Mouse (Mus musculus) erythroblast, adult 5-6 weeks (primary cell): ENCODE data around the gene Gpr31b. TPM values are rescaled to one million over a fixed set of nuclear protein-coding genes. Genes with fewer than 3 reads are reported as not detected.
"Not testable (repeated sequence)": the region's sequence is repeated elsewhere in the genome, so short reads cannot be mapped to it uniquely, and the experiment has no call there.

Experiments
- ATAC-seq: replicated peaks from 2 replicates; pipeline ENCODE4 v1.8.0; 2016; ENCODE audit warnings: moderate number of reproducible peaks, mild to moderate bottlenecking, moderate TSS enrichment, inconsistent platforms; ENCODE audit not compliant: poor library complexity, low FRiP score, severe bottlenecking
- total RNA-seq, 2 experiments: library from RNA; stranded (forward) in 1 of 2; stranded (reverse) in 1 of 2; fragments of 150-400 nt in 1 of 2; fragments of 200-764, 138-1000 nt in 1 of 2; gene quantifications; 2 replicates each; pipeline versions ENCODE4 v1.2.3 to v1.2.4; 2015 to 2017; ENCODE audit warnings: low replicate concordance in 2 of 2

Gpr31b gene
- total RNA-seq (2015; ENCODE audit: low replicate concordance): 1.0 TPM in 1 of 2 replicates, not detected in the other
- not detected in 2 replicates for total RNA-seq (2017; ENCODE audit: low replicate concordance)

DNA sequence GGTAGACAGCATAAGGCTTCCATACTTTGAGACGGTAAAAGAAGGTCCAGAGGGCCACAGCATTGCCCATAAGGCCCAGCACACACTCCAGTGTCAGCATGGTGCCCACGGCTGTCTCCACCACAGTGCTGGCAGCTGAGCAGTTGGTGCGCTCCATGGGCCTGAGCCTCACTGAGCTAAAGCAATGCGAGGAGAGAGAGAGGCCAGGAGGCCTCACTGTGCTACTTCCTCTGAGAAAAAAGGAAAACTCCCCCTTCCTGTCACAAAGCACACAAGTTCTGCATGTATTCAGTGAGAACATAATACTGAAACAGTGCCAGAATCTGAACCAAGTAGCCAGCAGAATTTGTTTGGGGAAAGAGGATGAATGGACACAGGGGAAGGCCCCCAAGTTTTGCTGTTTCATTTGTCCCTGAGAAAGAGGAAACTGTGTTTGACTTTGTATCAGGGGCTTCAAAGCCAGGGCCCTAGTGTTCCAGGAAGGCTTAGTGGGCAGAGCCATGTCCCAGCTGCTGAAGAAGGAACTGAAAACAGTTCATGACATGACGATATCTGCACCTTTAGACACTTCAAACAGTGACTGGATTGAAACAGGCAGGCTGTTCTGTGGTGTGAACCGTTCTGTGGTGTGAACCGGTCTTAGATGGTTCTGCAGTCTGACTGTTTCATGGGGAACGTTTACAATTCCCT, at the start of gene Gpr31b:
TSS of gene Gpr31b (minus strand) at position 173 of the 690 bp plus-strand sequence.
- ATAC-seq: not testable (repeated sequence)

DNA sequence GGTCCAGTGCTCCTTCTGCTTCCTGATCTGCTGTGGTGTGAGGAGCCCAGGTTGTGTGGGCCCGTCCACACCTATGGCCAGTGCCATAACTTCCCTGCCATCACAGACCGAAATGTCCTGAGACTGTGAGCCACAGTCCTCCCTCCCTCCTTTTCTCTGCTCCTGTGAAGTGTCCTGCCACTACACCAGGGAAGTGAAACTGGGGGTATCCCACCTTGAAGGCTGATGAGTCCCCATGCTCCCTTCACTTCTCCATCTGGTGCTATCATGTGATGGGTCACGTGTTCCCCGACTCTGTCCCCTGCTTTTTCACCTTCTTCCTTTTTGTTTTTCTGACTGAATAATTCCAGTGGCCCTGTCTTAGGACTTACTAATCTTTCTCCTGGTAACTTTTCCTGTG, 40.9 kb upstream of the Gpr31b start:
- not testable (repeated sequence) for ATAC-seq

DNA sequence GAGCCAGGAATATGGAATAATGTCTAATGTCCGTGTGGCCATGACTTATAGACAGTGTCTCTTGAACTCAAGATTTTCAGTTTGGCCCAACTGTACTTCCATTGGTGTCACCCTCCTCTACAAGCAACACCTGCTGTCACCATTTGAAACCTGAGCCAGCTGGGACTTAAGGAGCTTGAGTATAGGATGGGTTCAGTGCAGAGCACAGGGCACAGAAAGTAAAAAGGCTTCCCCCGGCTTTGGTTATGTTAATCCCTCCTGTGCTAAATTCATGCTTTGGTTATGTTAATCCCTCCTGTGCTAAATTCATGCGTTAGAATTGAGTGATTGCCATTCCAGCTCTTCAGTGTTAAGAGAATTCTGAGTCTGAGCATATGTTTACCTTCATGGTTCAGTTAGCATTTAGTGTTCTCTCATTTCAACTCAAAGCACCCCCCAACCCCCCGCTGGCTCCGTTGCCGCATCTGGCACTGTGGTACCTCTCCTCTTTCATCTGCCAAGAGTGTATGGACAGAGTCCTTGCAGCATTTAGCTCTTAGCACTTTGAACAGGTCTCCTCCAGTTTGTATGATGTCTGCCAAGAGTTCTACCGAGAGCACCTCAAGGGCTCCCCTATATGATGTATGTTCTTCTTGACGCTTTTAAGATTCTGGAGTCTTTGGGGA, 40.1 kb upstream of the Gpr31b start:
- ATAC-seq: not testable (repeated sequence)

GRCm38 (mm10) chr17:13091510-13091909, 39.4 kb upstream of the Gpr31b start:
- ATAC-seq: not testable (repeated sequence)

DNA sequence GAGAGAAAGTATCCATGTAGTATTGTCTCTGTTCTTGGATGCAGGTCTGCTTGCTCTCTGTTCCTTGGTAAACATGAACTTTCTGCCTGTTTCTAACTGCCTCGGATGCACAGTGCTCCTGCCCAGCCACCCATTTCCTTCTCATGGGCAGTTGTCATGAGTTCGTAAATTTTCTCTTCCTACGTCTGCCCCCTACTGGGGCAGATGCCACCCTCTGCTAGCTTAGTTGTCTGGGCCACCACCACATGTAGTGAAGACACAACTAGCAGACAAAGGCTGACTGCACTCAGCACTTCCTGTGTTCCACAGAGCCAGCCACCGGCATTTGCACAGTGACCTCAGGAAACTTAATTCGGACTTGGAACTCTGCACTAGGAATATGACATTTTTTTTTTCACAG, 17.1 kb upstream of the Gpr31b start:
- ATAC-seq: not testable (repeated sequence)

- not testable (repeated sequence) for ATAC-seq
Measured at GRCm38 (mm10) chr17:13067864-13068385, 15.8 kb upstream of the Gpr31b start.

DNA sequence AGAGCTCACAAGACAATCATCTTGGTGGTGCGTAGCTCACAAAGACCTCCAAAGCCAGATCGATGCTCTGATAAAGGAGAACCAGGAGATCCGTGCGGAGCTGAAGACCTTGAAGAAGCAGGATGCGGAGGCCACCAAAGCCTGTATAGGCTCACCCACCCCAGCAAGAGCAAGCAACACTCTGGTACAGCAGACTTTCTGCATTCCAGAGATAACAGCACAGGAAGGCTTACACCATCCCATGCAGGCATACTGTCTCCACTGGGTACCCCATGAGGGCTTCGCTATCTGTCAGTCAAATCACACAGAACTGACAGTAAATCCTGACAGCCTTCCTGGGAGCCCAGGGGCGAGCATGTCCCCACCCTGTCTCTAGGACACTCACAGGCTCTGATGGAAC, 10.8 kb upstream of the Gpr31b start:
- not testable (repeated sequence) for ATAC-seq

DNA sequence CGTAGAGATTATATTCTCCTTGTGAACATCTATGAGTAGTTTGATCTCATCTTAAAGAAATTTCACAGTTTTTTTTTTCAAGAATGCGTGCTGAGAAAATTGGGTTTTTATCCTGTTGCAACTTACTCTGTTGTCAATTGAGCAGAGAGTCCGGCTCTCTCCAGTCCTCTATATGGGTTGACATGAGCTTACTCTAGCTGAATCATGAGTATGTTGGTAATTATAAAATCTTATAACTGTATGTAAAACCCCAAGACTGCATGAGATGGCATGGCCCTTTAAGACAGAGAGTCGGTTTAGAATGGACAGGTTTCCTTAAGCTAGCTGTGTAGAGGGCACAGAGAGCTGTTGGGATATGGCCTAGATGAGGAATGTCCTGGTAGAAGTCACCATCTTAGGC, 8.7 kb upstream of the Gpr31b start, which contains the start of gene Tcp10b:
TSS of gene Tcp10b (plus strand) at position 301 of the 400 bp plus-strand sequence.
- not testable (repeated sequence) for ATAC-seq

GRCm38 (mm10) chr17:13043846-13044673, 8.0 kb downstream of the Gpr31b start:
- peak; percentile 64; the same call in 1 of the 2 replicates for ATAC-seq

GRCm38 (mm10) chr17:13036627-13037192, 15.4 kb downstream of the Gpr31b start:
- not testable (repeated sequence) for ATAC-seq

GRCm38 (mm10) chr17:13013316-13013715, 38.8 kb downstream of the Gpr31b start:
- no peak for ATAC-seq

DNA sequence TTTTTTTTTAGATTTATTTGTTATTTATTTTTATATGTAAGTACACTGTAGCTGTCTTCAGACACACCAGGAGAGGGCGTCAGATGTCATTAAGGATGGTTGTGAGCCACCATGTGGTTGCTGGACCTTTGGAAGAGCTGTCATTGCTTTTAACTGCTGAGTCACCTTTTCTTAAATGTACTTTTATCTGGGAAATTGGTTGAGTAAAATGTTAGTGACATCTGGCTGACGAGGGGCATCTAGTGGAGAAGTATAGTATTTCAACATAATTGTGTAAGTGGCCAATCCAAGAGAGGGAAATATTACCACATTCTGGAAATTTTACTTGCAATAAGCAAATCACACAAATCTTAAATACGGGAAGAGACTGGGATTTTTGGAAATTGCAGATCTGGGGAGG, 42.2 kb downstream of the Gpr31b start:
- ATAC-seq: peak; percentile 68

- ATAC-seq: 0 out of 2 replicates have a peak, but pooled peaks have one; percentile 31
Measured at GRCm38 (mm10) chr17:13008528-13008927, 43.6 kb downstream of the Gpr31b start.

DNA sequence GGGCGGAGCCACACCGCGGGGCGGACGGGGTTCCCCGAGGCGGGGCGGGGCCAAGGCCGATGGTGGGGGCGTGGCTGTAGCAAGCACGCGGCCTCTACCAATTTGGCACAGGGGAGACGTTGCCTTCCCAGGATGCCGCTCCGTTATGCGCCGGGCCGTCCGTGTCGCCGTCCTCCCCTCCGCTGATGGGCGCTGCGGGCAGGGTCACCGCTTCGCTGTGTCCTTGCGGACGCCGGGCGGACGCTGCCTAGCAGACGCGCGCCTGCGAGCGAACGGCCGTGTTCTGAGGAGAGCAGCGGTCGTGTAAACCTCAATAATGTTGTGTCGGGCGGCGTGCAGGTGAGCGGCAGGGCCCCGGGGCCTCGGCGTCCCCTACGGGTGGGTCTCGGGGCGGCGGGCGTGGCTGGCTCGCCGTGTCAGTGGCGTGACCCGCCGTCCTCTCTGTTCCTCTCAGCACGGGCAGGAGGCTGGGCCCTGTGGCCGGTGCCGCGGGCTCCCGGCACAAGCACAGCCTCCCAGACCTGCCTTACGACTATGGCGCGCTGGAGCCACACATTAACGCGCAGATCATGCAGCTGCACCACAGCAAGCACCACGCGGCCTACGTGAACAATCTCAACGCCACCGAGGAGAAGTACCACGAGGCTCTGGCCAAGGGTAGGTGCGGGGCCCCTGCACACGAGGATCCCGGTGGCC, 44.2 kb downstream of the Gpr31b start:
- peak; percentile 96 for ATAC-seq

GRCm38 (mm10) chr17:13006984-13007383, 45.1 kb downstream of the Gpr31b start:
- no peak for ATAC-seq

DNA sequence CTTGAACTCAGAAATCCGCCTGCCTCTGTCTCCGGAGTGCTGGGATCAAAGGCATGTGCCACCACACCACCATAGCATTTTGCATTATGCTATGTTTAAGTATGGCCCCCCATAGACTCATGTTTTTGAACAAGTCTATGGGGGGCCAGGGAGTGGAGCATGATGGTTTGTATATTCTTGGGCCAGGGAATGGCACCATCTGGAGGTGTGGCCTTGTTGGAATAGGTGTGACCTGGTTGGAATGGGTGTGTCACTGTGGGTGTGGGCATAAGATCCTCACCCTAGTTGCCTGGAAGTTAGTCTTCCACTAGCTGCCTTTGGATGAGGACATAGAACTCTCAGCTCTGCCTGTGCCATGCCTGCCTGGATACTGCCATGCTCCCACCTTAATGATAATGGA, 45.5 kb downstream of the Gpr31b start, which contains the start of gene Sod2:
TSS of gene Sod2 (plus strand) at position 301 of the 400 bp plus-strand sequence.
- ATAC-seq: not testable (repeated sequence)

- ATAC-seq: not testable (repeated sequence)
Measured at GRCm38 (mm10) chr17:13004436-13004835, 47.7 kb downstream of the Gpr31b start.

GRCm38 (mm10) chr17:13002243-13002642, 49.9 kb downstream of the Gpr31b start:
- not testable (repeated sequence) for ATAC-seq
